Comparison of ENCODE assay signal across 4 mouse cellular contexts in genomic region chr3:116836681-116837475, GRCm38 (mm10).
"Had no signal": no experiment of that assay in that cellular context is flagged by ENCODE, and none has a peak within 500 bp of the region (broad histone marks: within the 10 kb centered on the region; RNA-seq: fewer than 3 reads in every experiment).

No protein-coding gene starts in this region.

- H3K4me1 ChIP-seq: limb, embryonic 13.5 days had no signal

- H3K4me3 ChIP-seq: myocyte had no signal

- H3K9me3 ChIP-seq: kidney, embryonic 15.5 days; limb, embryonic 13.5 days had no signal

- H3K9ac ChIP-seq: limb, embryonic 13.5 days; liver, embryonic 14.5 days had no signal

- H3K27ac ChIP-seq: kidney, embryonic 15.5 days; limb, embryonic 13.5 days; liver, embryonic 14.5 days had no signal

- H3K36me3 ChIP-seq: kidney, embryonic 15.5 days; limb, embryonic 13.5 days had no signal

- H3K27me3 ChIP-seq: kidney, embryonic 15.5 days; limb, embryonic 13.5 days had no signal
